25 mouse cellular contexts compared by ENCODE assay signal in genomic region chr13:94454131-94454530, GRCm38 (mm10).
DNase-seq lines count a peak whose midpoint lies in the region; ATAC-seq and TF ChIP-seq lines count a peak whose summit lies in the region.
"Had no signal": no experiment of that assay in that cellular context is flagged by ENCODE, and none has a peak within 500 bp of the region (broad histone marks: within the 10 kb centered on the region; RNA-seq: fewer than 3 reads in every experiment).

No protein-coding gene starts in this region.

- DNase-seq in cerebellum, postnatal 14 days: peak; percentile 43 to 62
- no peak for DNase-seq in cerebellum, adult 2 months
- DNase-seq in intestine, embryonic 14.5 days (ENCODE audit: low spot score): peak; percentile 40
- DNase-seq in neural tube, embryonic 10.5 days (ENCODE audit: extremely low spot score, low spot score): peak; percentile 8
- no peak for DNase-seq in kidney, postnatal 25 days
- DNase-seq: adrenal gland, adult 8-10 months; adrenal gland, postnatal 14 days; adrenal gland, postnatal 36 days; B cell, adult 2 months; cerebellum, adult 11-12 months; cerebellum, adult 9-10 months had no signal

- no peak for ATAC-seq in intestine, embryonic 14.5 days (replicated peaks; ENCODE audit: low FRiP score, low TSS enrichment, low read depth)
- ATAC-seq in intestine, postnatal 0 days: no peak
- ATAC-seq in neural tube, embryonic 15.5 days (ENCODE audit: low FRiP score): no peak
- 0 out of 2 replicates have a peak, but pooled peaks have one; percentile 30 for ATAC-seq in erythroid progenitor cell, adult 5-6 weeks (replicated peaks; ENCODE audit: low FRiP score, poor library complexity, severe bottlenecking)
- ATAC-seq: activated CD4-positive, CD25-positive, alpha-beta regulatory T cell, adult 4 months; CD4-positive, CD25-positive, alpha-beta regulatory T cell, adult 4 months; forebrain, embryonic 14.5 days; forebrain, embryonic 16.5 days; Patski had no signal

- H3K4me3 ChIP-seq in cerebellum, adult 2 months (replicated peaks; ENCODE audit: insufficient read depth, low read depth, low read length): no peak overlapping the region
- H3K4me3 ChIP-seq in intestine, embryonic 14.5 days (ENCODE audit: low read depth, low read length): no peak overlapping the region
- H3K4me3 ChIP-seq in intestine, postnatal 0 days (ENCODE audit: low read depth, low read length): no peak overlapping the region
- H3K4me3 ChIP-seq in neural tube, embryonic 15.5 days (replicated peaks): no peak overlapping the region
- H3K4me3 ChIP-seq: embryonic facial prominence, embryonic 10.5 days; embryonic facial prominence, embryonic 12.5 days; forebrain, embryonic 10.5 days; forebrain, embryonic 12.5 days had no signal

- H3K27me3 ChIP-seq in cerebellum, adult 2 months (ENCODE audit: control insufficient read depth, insufficient read depth, low read length): no peaks in the 10 kb centered on the region
- no peaks in the 10 kb centered on the region for H3K27me3 ChIP-seq in intestine, embryonic 14.5 days (replicated peaks; ENCODE audit: control insufficient read depth, insufficient read depth, low read length)
- H3K27me3 ChIP-seq in intestine, postnatal 0 days (replicated peaks; ENCODE audit: control insufficient read depth, insufficient read depth, low read length): no peaks in the 10 kb centered on the region
- no peaks in the 10 kb centered on the region for H3K27me3 ChIP-seq in neural tube, embryonic 15.5 days (replicated peaks)
- H3K27me3 ChIP-seq: CH12.LX; embryonic facial prominence, embryonic 12.5 days; forebrain, embryonic 12.5 days; Patski had no signal

- no peak overlapping the region for H3K9ac ChIP-seq in intestine, embryonic 14.5 days (ENCODE audit: low read length)
- no peak overlapping the region for H3K9ac ChIP-seq in intestine, postnatal 0 days (ENCODE audit: low read depth, low read length)
- H3K9ac ChIP-seq in neural tube, embryonic 15.5 days (replicated peaks): no peak overlapping the region
- H3K9ac ChIP-seq: embryonic facial prominence, embryonic 12.5 days; forebrain, embryonic 12.5 days had no signal

- no peak for TF ChIP-seq POLR2A in cerebellum, adult 2 months (IDR thresholded peaks at IDR 0.05; ENCODE audit: borderline replicate concordance, insufficient read depth, low read length)

- TF ChIP-seq CTCF in cerebellum, adult 2 months (IDR thresholded peaks at IDR 0.05; ENCODE audit: borderline replicate concordance, insufficient read depth, low read depth, low read length): no peak
- TF ChIP-seq CTCF in intestine, postnatal 0 days (IDR thresholded peaks at IDR 0.05; ENCODE audit: low read depth): no peak

- H3K4me1 ChIP-seq in cerebellum, adult 2 months (ENCODE audit: control insufficient read depth, insufficient read depth, low read length): no peaks in the 10 kb centered on the region
- no peaks in the 10 kb centered on the region for H3K4me1 ChIP-seq in intestine, embryonic 14.5 days (replicated peaks; ENCODE audit: control insufficient read depth, insufficient read depth, low read length)
- H3K4me1 ChIP-seq in intestine, postnatal 0 days (replicated peaks; ENCODE audit: control insufficient read depth, insufficient read depth, low read length): no peaks in the 10 kb centered on the region
- no peaks in the 10 kb centered on the region for H3K4me1 ChIP-seq in neural tube, embryonic 15.5 days
- H3K4me1 ChIP-seq: embryonic facial prominence, embryonic 12.5 days; forebrain, embryonic 10.5 days; forebrain, embryonic 12.5 days had no signal

- H3K4me2 ChIP-seq in intestine, embryonic 14.5 days (ENCODE audit: low read length): no peak overlapping the region
- H3K4me2 ChIP-seq in intestine, postnatal 0 days (replicated peaks; ENCODE audit: low read depth): no peak overlapping the region
- no peak overlapping the region for H3K4me2 ChIP-seq in neural tube, embryonic 15.5 days
- H3K4me2 ChIP-seq: embryonic facial prominence, embryonic 12.5 days; forebrain, embryonic 12.5 days had no signal

- H3K36me3 ChIP-seq in intestine, embryonic 14.5 days (ENCODE audit: control insufficient read depth, insufficient read depth, low read length): peaks cover 39% of the 10 kb centered on the region; the same call in 1 of the 2 replicates
- H3K36me3 ChIP-seq in intestine, postnatal 0 days (ENCODE audit: control insufficient read depth, insufficient read depth): peaks cover 53% of the 10 kb centered on the region
- no peaks in the 10 kb centered on the region for H3K36me3 ChIP-seq in neural tube, embryonic 15.5 days

- no peak overlapping the region for H3K27ac ChIP-seq in cerebellum, adult 2 months (ENCODE audit: insufficient read depth, low read length)
- no peak overlapping the region for H3K27ac ChIP-seq in intestine, embryonic 14.5 days (ENCODE audit: low read depth)
- no peak overlapping the region for H3K27ac ChIP-seq in intestine, postnatal 0 days (ENCODE audit: low read depth, low read length)
- H3K27ac ChIP-seq in neural tube, embryonic 15.5 days (replicated peaks): no peak overlapping the region
- H3K27ac ChIP-seq: embryonic facial prominence, embryonic 10.5 days; embryonic facial prominence, embryonic 12.5 days; forebrain, embryonic 10.5 days; forebrain, embryonic 12.5 days had no signal

- WGBS in cerebellum, adult 2 months: 57% methylated on average over 12 of the region's 12 CpGs
- WGBS in intestine, embryonic 14.5 days: 71% methylated on average over 12 of the region's 12 CpGs
- 81% methylated on average over 12 of the region's 12 CpGs for WGBS in intestine, postnatal 0 days
- 85% methylated on average over 12 of the region's 12 CpGs for WGBS in neural tube, embryonic 15.5 days

- H3K9me3 ChIP-seq in intestine, embryonic 14.5 days (ENCODE audit: control insufficient read depth, low read length): no peaks in the 10 kb centered on the region
- no peaks in the 10 kb centered on the region for H3K9me3 ChIP-seq in intestine, postnatal 0 days (ENCODE audit: control insufficient read depth)
- no peaks in the 10 kb centered on the region for H3K9me3 ChIP-seq in neural tube, embryonic 15.5 days (replicated peaks)
- H3K9me3 ChIP-seq: embryonic facial prominence, embryonic 10.5 days; embryonic facial prominence, embryonic 12.5 days; forebrain, embryonic 10.5 days; forebrain, embryonic 12.5 days; G1E had no signal

Comparison
In these comparisons a context has a peak if more than half of its experiments do, and no peak if none do; other contexts are left out.
1. DNase-seq: peak in cerebellum, postnatal 14 days (2 of 2), intestine, embryonic 14.5 days (single experiment) and neural tube, embryonic 10.5 days (single experiment); none in cerebellum, adult 2 months (0 of 2) and kidney, postnatal 25 days (0 of 2).